Mouse (Mus musculus) stomach, embryonic 16.5 days (tissue): ENCODE results near the gene Aamdc. TPM values are rescaled to one million over a fixed set of nuclear protein-coding genes. Genes with fewer than 3 reads are reported as not detected.

Experiments
- ATAC-seq: fragments of 200-750 bp; cut with Nextera tagmentation; 2 replicates; pipeline ENCODE4 v1.8.0; 2017; ENCODE audit warnings: moderate number of reproducible peaks, moderate TSS enrichment; ENCODE audit not compliant: insufficient read depth, low FRiP score
- H3K27ac ChIP-seq: fragments of 300-500 bp; sonication (generic); 2 replicates; pipeline ENCODE4 v1.5.1; 2014; ENCODE audit warnings: low read length
- H3K27me3 ChIP-seq: fragments of 300-500 bp; sonication (generic); 2 replicates; pipeline ENCODE4 v1.6.1; 2014; ENCODE audit warnings: low read length, control low read depth, mixed read lengths; ENCODE audit not compliant: control insufficient read depth, insufficient read depth
- H3K36me3 ChIP-seq: fragments of 300-500 bp; sonication (generic); 2 replicates; pipeline ENCODE4 v1.6.1; 2014; ENCODE audit warnings: low read length; ENCODE audit not compliant: control insufficient read depth, insufficient read depth
- H3K4me1 ChIP-seq: fragments of 300-500 bp; sonication (generic); 2 replicates; pipeline ENCODE4 v1.6.1; 2014; ENCODE audit warnings: low read length, control low read depth, mixed read lengths; ENCODE audit not compliant: control insufficient read depth, insufficient read depth
- H3K4me2 ChIP-seq: fragments of 300-500 bp; sonication (generic); 2 replicates; pipeline ENCODE4 v1.6.1; 2014; ENCODE audit warnings: low read depth, low read length, mixed read lengths
- H3K4me3 ChIP-seq: fragments of 300-500 bp; sonication (generic); replicated peaks from 2 replicates; pipeline ENCODE4 v1.5.1; 2014; ENCODE audit warnings: mild to moderate bottlenecking, low read length
- H3K9ac ChIP-seq: fragments of 300-500 bp; sonication (generic); 2 replicates; pipeline ENCODE4 v1.6.1; 2014; ENCODE audit warnings: low read length
- H3K9me3 ChIP-seq: fragments of 300-500 bp; sonication (generic); replicated peaks from 2 replicates; pipeline ENCODE4 v1.6.1; 2016; ENCODE audit warnings: low read length, control low read depth; ENCODE audit not compliant: control insufficient read depth
- WGBS: fragments of 180-500 bp; shearing (Covaris S2); extraction: QIAGEN DNeasy Blood & Tissue Kit; methylation state at CpG from one replicate; pipeline ENCODE4 v1.1.7; 2014; 5-methylcytosine and 5-hydroxymethylcytosine counted together
- polyA plus RNA-seq: library from polyadenylated mRNA; unstranded; fragments of >200 nt; fragmentation: Nextera tagmentation; extraction: Ambion mirVana; gene quantifications from 2 replicates; pipeline ENCODE4 v1.2.1, GENCODE M21; 2015

Gene Aamdc
- 54.4 and 63.1 TPM in 2 replicates for polyA plus RNA-seq

DNA sequence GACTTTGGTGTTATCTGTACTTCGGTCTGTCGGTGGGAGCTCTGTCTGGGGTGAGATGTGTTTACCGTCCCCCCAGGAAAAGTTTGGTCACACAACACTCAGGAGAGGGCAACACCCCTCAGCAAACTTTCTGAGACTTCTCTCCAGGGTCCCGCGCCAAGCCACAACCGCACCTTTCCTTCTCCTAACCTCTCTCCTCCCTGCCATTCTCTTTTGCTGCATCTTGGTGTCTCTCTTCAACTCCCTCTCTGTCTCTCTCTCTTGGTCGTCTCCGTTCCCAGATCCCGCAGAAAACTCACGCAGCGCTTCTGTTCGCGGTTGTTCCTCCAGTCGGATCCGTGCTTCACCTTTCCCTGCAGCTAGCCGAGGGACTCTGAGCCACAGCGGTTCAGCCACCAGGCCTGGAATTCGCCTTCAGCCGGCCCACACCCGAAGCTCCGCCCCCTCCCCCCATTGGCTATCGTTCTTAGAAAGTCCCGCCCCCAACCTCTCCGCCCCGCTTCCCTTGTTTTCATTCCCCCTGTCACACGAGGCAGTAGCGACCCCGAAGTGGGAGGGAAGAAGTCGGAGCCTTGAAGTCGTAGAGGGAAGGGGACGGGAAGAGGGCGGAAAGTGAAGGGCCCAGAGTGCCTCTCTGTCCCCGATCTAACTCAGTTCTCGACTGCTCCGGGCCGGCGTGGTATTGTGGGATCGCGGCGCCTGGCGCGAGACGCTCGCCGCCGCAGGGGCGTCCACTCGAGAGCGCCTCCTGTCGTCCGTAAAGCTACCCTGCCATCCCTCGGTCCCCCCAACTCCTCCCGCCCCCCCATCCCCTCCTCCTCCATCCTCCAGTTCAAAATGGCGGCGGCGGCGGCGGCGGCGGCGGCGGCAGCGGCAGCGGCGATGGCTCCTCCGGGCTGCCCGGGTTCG is at the start of gene Aamdc, which contains the start of gene Rsf1:
TSS of gene Aamdc (minus strand) at position 431 of the 909 bp plus-strand sequence.
TSS of gene Rsf1 (plus strand) at position 823 of the 909 bp plus-strand sequence.
- H3K36me3 ChIP-seq, result no peaks in the 10 kb centered on the region
- no peaks in the 10 kb centered on the region for H3K9me3 ChIP-seq
- peak within 1 kb of the TSS; percentile 98 for H3K27ac ChIP-seq
- peak within 1 kb of the TSS; percentile 100 for H3K4me3 ChIP-seq
- no peaks in the 10 kb centered on the region for H3K27me3 ChIP-seq
- WGBS, result under 1% methylated on average over 65 of the region's 68 CpGs
- peaks cover 7% of the 10 kb centered on the region for H3K4me1 ChIP-seq
- peak within 1 kb of the TSS; percentile 100 for H3K9ac ChIP-seq
- ATAC-seq, result peak; percentile 97
- peak within 1 kb of the TSS; percentile 67 for H3K4me2 ChIP-seq

DNA sequence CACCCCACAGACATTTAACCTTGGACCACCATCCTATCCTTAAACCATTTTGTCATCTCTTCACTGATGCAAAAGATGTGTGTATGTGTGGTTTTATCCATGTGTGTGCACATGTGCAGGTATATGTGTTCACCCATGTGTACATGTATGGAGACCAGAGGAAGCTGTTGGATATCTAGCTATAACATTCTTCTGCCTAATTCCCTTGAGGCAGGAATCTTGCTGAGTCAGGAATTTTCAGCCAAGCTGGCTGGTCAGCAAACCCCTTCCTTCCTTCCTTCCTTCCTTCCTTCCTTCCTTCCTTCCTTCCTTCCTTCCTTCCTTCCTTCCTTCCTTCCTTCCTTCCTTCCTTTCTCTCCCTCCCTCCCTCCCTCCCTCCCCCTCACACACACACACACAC is 44.1 kb upstream of the Aamdc start:
- H3K9ac ChIP-seq, result no peak overlapping the region
- no peaks in the 10 kb centered on the region for H3K9me3 ChIP-seq
- ATAC-seq, result no peak
- no peak overlapping the region for H3K4me3 ChIP-seq
- no peak overlapping the region for H3K27ac ChIP-seq
- H3K27me3 ChIP-seq, result no peaks in the 10 kb centered on the region
- H3K4me2 ChIP-seq, result no peak overlapping the region
- no peaks in the 10 kb centered on the region for H3K36me3 ChIP-seq
- no peaks in the 10 kb centered on the region for H3K4me1 ChIP-seq

GRCm38 (mm10) chr7:97622676-97623075 is 43.4 kb upstream of the Aamdc start:
- no peak overlapping the region for H3K9ac ChIP-seq
- H3K4me2 ChIP-seq, result no peak overlapping the region
- 74% methylated on average over 1 of the region's 1 CpGs for WGBS
- no peaks in the 10 kb centered on the region for H3K4me1 ChIP-seq
- no peaks in the 10 kb centered on the region for H3K9me3 ChIP-seq
- no peak for ATAC-seq
- H3K27me3 ChIP-seq, result no peaks in the 10 kb centered on the region
- no peak overlapping the region for H3K27ac ChIP-seq
- H3K36me3 ChIP-seq, result no peaks in the 10 kb centered on the region
- H3K4me3 ChIP-seq, result no peak overlapping the region

DNA sequence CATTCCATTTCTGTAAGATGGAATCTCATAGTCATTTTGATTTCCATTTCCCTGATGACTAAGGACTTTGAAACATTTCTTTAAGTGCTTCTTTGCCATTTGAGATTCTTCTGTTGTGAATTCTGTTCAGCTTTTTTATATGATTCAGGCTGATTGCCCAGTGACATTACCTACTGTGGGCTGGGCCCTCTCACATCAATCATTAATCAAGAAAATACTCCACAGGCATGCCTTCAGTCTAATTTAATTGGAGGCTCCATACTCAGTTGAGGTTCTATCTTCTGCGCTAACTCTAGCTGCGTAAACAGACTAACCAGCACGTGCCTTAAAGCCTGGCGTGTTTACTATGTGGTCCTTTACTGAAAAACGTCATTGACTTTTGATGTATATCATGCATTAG is 42.0 kb upstream of the Aamdc start:
- Histone ChIP-seq H3K4me1 (no peaks in the 10 kb centered on the region), H3K27ac (no peak overlapping the region), H3K27me3 (no peaks in the 10 kb centered on the region), H3K9me3 (no peaks in the 10 kb centered on the region), H3K4me2 (no peak overlapping the region), H3K4me3 (no peak overlapping the region), H3K36me3 (no peaks in the 10 kb centered on the region), H3K9ac (no peak overlapping the region)
- no peak for ATAC-seq
- 78% methylated on average over 5 of the region's 5 CpGs for WGBS

DNA sequence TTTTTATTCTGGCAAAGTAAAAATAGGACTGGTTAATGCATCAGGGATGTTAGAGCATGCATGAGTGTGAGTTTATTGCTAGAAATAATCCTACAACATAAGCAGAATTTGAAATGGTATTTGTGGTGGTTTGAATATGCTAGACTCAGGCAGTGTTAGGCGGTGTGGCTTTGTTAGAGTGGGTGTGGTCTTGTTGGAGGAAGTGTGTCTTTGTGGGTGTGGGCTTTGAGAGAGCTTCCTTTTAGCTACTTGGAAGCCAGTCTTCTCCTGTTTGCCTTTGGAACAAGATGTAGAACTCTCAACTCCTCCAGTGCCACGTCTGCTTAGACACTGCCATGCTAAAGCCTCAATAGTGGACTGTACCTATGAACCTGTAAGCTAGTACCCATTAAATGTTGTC is 19.3 kb upstream of the Aamdc start:
- H3K4me2 ChIP-seq, result no peak overlapping the region
- ATAC-seq, result no peak

DNA sequence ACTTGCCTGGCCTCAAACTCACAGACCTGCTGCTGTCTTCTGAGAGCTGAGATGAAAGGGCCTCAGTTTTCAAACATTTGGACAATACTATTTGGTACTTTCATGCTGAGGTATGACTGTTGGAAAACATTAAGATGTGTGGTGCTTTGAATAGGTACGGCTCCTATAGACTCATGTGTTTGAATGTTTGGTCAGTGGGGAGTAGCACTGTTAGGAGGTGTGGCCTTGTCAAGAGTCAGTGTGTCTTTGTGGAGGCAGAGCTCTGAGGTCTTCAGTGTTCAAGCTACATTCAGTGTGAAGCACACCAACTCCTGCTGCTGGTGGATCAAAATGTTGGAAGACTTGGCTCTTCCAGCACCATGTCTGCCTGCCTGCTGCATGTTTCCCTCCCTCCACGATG is 14.2 kb upstream of the Aamdc start:
- ATAC-seq, result peak; percentile 75; the same call in 1 of the 2 replicates
- 70% methylated on average over 2 of the region's 2 CpGs for WGBS

More for the DNA sequence above, 19.3 kb upstream of the Aamdc start:
- no peaks in the 10 kb centered on the region for H3K27me3 ChIP-seq
- no peak overlapping the region for H3K4me3 ChIP-seq
- H3K9ac ChIP-seq, result no peak overlapping the region
- no peaks in the 10 kb centered on the region for H3K9me3 ChIP-seq
- 80% methylated on average over 2 of the region's 2 CpGs for WGBS
- H3K36me3 ChIP-seq, result no peaks in the 10 kb centered on the region
- H3K4me1 ChIP-seq, result no peaks in the 10 kb centered on the region
- no peak overlapping the region for H3K27ac ChIP-seq

DNA sequence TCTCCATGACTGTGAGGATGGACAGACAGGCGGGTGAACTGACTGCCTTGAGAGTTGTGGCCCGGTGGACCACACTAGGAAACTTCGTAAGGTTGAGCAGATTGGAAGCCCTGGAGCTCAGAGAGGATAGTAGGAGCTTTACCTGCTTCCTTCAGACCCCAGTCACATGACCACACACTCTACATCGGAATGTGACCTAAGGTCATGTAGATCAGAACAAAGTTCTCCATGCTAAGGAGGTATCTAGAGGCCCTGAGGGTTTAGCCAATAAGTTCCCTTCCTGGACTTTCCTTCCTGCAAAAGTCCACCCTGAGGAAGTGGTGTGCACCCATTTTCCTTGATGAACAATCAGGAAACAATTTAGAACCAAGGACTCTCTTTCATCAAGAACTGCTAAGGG is 13.1 kb upstream of the Aamdc start:
- no peaks in the 10 kb centered on the region for H3K36me3 ChIP-seq
- no peak overlapping the region for H3K4me3 ChIP-seq
- H3K9me3 ChIP-seq, result no peaks in the 10 kb centered on the region
- H3K4me1 ChIP-seq, result peaks cover 26% of the 10 kb centered on the region
- no peak overlapping the region for H3K9ac ChIP-seq
- 90% methylated on average over 4 of the region's 4 CpGs for WGBS
- H3K27ac ChIP-seq, result no peak overlapping the region
- ATAC-seq, result no peak
- no peaks in the 10 kb centered on the region for H3K27me3 ChIP-seq
- H3K4me2 ChIP-seq, result no peak overlapping the region

More for the DNA sequence above, 14.2 kb upstream of the Aamdc start:
- Histone ChIP-seq H3K4me3 (no peak overlapping the region), H3K9me3 (no peaks in the 10 kb centered on the region), H3K36me3 (no peaks in the 10 kb centered on the region), H3K4me2 (no peak overlapping the region), H3K27me3 (no peaks in the 10 kb centered on the region), H3K27ac (no peak overlapping the region), H3K4me1 (peaks cover 26% of the 10 kb centered on the region), H3K9ac (no peak overlapping the region)

- no peaks in the 10 kb centered on the region for H3K9me3 ChIP-seq
- no peaks in the 10 kb centered on the region for H3K36me3 ChIP-seq
- H3K9ac ChIP-seq, result no peak overlapping the region
- no peak for ATAC-seq
- no peak overlapping the region for H3K4me2 ChIP-seq
- no peak overlapping the region; the same call in 1 of the 2 replicates for H3K27ac ChIP-seq
- H3K27me3 ChIP-seq, result no peaks in the 10 kb centered on the region
- WGBS, result 67% methylated on average over 6 of the region's 6 CpGs
- peaks cover 26% of the 10 kb centered on the region for H3K4me1 ChIP-seq
- no peak overlapping the region for H3K4me3 ChIP-seq
Observed at GRCm38 (mm10) chr7:97591336-97591735, 12.0 kb upstream of the Aamdc start.

DNA sequence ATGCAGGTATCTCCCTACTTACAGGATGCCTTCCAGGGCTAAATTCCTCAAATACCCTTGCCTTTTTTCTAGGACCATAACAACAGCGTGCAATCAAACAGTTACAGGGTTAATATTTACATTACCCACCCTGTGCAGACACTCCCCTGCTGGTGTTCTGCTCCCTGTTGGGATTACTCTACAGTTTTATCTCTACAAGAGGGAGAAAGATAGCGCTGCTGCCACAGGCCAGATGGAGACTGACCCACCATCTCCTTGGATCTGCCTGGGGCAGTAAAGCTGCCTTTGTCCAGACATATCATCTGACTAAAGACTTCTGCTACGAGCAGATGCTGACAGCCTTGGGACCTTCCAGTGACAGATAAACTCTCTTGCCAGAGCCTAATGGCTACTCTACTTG is 11.2 kb upstream of the Aamdc start:
- ATAC-seq, result no peak
- peaks cover 26% of the 10 kb centered on the region for H3K4me1 ChIP-seq
- H3K36me3 ChIP-seq, result no peaks in the 10 kb centered on the region
- WGBS, result 15% methylated on average over 3 of the region's 3 CpGs
- no peak overlapping the region for H3K27ac ChIP-seq
- no peaks in the 10 kb centered on the region for H3K9me3 ChIP-seq
- H3K9ac ChIP-seq, result no peak overlapping the region
- H3K4me2 ChIP-seq, result no peak overlapping the region
- H3K27me3 ChIP-seq, result no peaks in the 10 kb centered on the region
- H3K4me3 ChIP-seq, result no peak overlapping the region
